Mouse (Mus musculus) right cerebral cortex, adult 18-20 months (tissue): ENCODE measurements at regions not wholly inside any gene's neighbourhood (a gene's known extent, or its start where the extent isn't known, plus 50 kb on each side); places are given as distances from the start of the nearest gene placed in this dataset.
"Not testable (repeated sequence)": the region's sequence is repeated elsewhere in the genome, so short reads cannot be mapped to it uniquely, and the experiment has no call there.

Experiments used
- DNase-seq: peaks from one replicate; pipeline ENCODE4 v3.0.0; 2022; ENCODE audit warnings: mixed read lengths

DNA sequence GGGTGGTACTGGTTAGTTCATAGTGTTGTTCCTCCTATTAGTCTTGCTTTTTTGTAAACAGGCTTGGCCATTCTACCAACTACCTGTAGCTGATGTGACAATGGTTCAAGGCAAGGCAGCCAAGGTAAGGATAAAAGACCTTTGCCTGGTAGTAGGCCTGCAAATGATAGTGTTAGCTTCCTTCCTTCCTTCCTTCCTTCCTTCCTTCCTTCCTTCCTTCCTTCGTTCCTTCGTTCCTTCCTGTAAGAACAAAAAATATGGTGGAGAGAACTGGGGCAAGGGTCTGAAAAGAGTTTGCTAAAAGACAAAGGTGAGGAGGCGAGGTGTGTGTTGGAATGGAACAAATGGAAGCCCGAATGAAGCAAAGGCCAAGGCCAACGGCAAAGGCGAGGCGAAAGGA, 84.8 kb upstream of the Ezh2 start:
- not testable (repeated sequence) for DNase-seq

- peak; percentile 41 for DNase-seq
Observed at GRCm38 (mm10) chr6:47672741-47673140, 77.6 kb upstream of the Ezh2 start.

- peak; percentile 48 for DNase-seq
Observed at GRCm38 (mm10) chr6:47652880-47653279, 57.7 kb upstream of the Ezh2 start.

DNA sequence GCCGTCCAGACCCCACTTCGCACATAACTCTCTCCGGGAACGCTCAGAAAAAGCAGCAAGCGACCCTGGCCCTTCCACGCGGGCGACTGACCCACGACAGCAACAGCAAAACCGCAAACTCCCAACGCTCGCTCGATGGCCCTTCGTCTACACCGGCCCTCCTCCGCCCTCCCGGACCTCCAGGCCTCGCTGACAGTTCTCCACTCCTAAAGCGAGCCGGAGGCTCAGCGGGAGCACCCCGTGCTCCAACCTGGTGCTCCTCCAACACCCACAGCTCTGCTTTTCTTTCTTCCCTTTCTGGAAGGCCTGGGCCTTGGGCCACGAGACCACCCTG, 56.2 kb upstream of the Ezh2 start:
- not testable (repeated sequence) for DNase-seq

DNA sequence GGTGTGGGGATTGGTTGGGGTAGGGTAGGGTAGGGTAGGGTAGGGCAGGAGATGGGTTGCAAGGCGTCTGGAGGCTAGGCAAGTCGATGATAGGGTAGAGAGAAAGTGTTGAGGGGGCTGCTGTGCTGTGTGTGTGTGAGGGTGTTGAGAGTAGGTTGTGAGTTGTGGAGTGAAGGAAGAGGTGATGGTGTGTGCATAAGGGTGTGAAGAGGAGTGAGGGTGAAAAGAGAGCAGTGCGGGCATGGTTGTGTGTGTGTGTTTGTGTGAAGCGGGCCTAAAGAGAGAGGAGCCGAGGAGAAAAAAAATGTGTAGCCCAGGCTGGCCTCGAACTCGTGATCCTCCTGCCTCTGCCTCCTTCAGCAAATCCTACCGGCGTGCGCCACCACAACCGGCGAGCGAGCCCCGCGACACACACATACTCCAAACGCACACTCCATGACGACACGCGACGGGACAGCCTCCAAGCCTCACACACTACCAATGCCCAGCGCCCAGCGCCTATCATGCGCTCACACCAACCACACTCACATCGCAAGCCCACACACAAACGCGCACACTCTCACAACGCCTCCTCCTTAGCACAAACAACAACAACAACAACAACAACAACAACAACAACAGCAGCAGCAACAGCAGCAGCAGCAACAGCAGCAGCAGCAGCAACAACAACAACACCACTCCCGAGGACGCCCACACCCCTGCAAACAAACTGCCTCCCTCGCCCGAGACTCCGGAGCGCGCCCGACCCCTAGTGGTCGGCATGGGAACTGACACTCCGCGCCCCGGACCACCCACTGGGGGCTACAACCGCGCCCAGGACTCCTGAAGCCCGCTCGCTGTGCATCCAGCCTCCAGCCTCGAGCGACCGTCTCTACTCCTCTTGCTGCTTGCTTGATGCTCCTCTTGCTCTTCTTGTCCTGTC, 55.6 kb upstream of the Ezh2 start:
- peak; percentile 99 for DNase-seq

DNA sequence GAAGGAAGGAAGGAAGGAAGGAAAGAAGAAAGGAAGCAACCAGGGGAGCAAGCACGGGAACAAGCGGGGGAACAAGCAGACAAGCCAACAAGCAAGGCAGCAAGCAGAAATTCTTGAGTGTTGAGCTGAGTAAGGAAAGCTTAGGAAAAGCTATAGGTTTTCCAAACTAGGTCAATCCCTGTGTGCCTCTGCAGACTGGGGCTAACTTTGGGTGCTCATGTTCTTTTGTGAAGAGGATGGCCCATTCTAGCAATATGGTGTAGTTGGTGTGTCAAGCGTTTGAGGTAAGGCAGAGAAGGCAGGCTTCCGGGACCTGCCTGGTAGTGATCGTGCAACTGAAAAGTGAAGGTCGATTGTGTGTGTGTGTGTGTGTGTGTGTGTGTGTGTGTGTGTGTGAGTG, 54.8 kb upstream of the Ezh2 start:
- no peak for DNase-seq

DNA sequence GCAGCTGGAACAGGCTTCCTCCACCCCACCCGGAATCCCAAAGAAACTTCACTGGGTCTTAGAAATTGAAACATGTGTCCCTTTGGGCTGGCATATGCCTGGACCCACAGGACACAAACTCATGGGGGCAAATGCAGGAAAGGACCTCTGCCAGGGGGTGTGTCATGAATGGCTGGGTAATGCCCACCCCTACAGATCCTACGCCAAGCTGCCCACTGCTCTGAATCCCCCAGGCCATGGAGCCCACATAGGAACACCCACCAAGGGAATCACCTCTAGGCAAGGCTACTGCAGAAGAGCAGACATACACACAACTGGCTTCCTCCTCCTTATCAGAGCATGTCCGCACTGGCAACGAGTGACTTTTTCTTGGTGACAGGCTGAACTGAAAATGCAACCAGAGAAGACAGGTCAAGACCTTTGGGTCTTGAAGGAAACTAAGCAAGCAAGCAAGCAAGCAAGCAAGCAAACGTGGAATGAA, 54.4 kb upstream of the Ezh2 start:
- DNase-seq: no peak

- DNase-seq: no peak
Observed at GRCm38 (mm10) chr6:47648899-47649298, 53.8 kb upstream of the Ezh2 start.

- DNase-seq: no peak
Observed at GRCm38 (mm10) chr6:47648316-47648715, 53.2 kb upstream of the Ezh2 start.

GRCm38 (mm10) chr6:47647876-47648275, 52.7 kb upstream of the Ezh2 start:
- DNase-seq: no peak

GRCm38 (mm10) chr6:47646731-47647567, 51.8 kb upstream of the Ezh2 start:
- DNase-seq: no peak

DNA sequence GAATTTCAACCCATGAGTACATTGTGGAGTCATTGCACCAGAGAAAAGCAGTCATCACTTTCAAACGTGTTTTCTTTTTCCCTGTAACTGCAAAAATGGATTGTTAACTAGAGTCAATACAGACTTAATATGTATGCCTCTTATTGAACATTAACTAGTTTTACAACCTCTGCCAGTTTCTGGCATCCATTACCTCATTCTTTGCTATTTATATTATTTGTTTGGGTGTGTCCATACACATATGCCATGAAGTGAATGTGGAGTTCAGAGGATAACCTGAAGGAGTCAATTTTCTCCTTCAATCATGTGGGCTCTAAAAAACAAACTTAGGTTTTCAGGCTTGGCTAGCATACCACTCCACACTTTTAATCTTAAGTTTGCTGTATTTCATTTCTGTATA, 50.9 kb upstream of the Ezh2 start:
- no peak for DNase-seq
